Mouse (Mus musculus): ENCODE data around the gene Ccnjl.

DNA sequence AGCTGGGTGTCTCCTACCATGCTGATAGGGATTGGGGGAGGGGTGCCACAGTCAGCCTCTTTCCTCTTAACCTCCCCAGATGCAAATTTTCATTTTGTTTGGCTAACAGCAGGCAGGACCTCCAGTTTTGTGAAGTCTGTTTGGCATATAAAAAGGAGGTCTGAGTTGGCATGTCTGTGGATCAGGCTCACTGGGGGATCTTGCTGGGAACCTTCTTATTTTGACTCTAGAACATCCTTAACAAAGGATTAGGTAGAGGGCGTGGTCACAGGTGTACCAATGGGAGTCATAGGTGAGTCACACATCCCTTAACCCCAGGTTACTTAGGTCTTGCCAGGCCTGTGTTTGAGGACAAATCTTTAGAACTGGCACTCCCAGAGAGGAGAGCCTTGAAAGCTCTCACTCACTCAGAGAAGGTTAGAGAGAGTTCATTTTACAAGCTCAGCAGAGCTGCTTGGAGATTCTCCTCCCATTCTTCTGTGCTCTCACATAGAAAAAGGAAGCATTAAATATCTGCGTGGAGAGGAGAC is 15.9 kb upstream of the Ccnjl start:
- no peak for TF ChIP-seq CTCF (conservative IDR thresholded peaks at IDR 0.05; ENCODE audit: low read length)
- no peak for TF ChIP-seq NANOG (IDR thresholded peaks at IDR 0.05; ENCODE audit: borderline replicate concordance, low read length)
